Mouse (Mus musculus) cerebellum, adult 2 months (tissue): Measurements from ENCODE around the gene Ergic1.

Source experiments
- CTCF ChIP-seq: fragments of 200-500 bp; IDR thresholded peaks from 2 replicates; pipeline ENCODE4 v1.5.1; 2011; ENCODE audit warnings: low read depth, mild to moderate bottlenecking, control low read depth, low read length, moderate library complexity, borderline replicate concordance; ENCODE audit not compliant: insufficient read depth
- POLR2A ChIP-seq: fragments of 200-500 bp; IDR thresholded peaks from 2 replicates; pipeline ENCODE4 v1.6.1; 2011; ENCODE audit warnings: low read length, control low read depth, borderline replicate concordance; ENCODE audit not compliant: insufficient read depth

GRCm38 (mm10) chr17:26624999-26625398 is 63.7 kb downstream of the Ergic1 start:
- no peak for TF ChIP-seq POLR2A
- no peak for TF ChIP-seq CTCF
